Mouse (Mus musculus): ENCODE results near the gene Sod2.
"Not testable (repeated sequence)": the region's sequence is repeated elsewhere in the genome, so short reads cannot be mapped to it uniquely, and the experiment has no call there.

The Sod2 gene

DNA sequence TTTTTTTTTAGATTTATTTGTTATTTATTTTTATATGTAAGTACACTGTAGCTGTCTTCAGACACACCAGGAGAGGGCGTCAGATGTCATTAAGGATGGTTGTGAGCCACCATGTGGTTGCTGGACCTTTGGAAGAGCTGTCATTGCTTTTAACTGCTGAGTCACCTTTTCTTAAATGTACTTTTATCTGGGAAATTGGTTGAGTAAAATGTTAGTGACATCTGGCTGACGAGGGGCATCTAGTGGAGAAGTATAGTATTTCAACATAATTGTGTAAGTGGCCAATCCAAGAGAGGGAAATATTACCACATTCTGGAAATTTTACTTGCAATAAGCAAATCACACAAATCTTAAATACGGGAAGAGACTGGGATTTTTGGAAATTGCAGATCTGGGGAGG is 3.2 kb downstream of the Sod2 start:
- DNase-seq (ENCODE audit: low spot score): no peak

GRCm38 (mm10) chr17:13013316-13013715 is 6.7 kb downstream of the Sod2 start:
- no peak for DNase-seq (ENCODE audit: low spot score)

GRCm38 (mm10) chr17:13036627-13037192 is 30.1 kb downstream of the Sod2 start:
- not testable (repeated sequence) for DNase-seq (ENCODE audit: low spot score)

DNA sequence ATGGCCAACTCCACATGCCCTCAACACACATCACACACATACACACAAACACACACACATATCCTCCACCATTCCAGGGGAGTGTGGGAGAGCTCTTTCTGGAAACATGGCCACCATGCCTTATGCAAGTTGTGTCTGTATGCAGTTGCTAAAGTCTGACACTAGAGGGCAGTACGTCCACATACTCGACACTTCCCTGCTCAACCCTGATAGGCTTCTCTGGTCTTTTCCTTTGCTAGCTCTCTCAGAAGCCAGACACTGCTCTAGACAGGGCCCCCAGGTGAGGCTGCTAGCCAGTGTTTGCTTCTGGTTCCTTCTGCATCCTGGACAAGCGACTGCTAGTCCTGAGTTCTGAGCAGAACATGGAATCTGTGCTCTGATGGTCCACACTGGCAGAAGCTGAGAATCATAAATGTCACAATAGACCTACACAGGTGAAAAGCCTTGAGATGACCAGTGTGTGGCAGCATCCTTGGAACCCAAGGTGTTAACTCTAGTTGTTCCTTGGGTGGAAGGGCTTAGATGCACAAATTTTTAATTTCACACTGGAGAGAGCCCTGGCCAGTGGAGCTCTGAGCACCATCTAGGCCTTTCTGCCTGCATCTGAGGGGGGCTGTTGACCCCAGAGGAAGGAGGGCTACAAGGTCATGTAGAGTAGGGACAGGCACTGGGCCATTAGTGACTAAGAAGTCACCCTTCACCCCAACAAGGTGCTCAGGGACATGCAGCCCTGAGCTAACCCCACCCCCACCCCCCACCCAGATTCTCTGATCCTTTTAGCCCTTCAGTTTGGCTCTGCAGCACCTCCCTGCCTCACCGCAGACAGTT is 37.4 kb downstream of the Sod2 start:
- not testable (repeated sequence) for DNase-seq (ENCODE audit: low spot score)

DNA sequence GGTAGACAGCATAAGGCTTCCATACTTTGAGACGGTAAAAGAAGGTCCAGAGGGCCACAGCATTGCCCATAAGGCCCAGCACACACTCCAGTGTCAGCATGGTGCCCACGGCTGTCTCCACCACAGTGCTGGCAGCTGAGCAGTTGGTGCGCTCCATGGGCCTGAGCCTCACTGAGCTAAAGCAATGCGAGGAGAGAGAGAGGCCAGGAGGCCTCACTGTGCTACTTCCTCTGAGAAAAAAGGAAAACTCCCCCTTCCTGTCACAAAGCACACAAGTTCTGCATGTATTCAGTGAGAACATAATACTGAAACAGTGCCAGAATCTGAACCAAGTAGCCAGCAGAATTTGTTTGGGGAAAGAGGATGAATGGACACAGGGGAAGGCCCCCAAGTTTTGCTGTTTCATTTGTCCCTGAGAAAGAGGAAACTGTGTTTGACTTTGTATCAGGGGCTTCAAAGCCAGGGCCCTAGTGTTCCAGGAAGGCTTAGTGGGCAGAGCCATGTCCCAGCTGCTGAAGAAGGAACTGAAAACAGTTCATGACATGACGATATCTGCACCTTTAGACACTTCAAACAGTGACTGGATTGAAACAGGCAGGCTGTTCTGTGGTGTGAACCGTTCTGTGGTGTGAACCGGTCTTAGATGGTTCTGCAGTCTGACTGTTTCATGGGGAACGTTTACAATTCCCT is 45.6 kb downstream of the Sod2 start, which contains the start of gene Gpr31b:
TSS of gene Gpr31b (minus strand) at position 173 of the 690 bp plus-strand sequence.
- DNase-seq (ENCODE audit: low spot score): not testable (repeated sequence)

- not testable (repeated sequence) for DNase-seq (ENCODE audit: low spot score)
These were observed 54.2 kb downstream of the Sod2 start, which contains the start of gene Tcp10b for GRCm38 (mm10) chr17:13060804-13061203. Gene Tcp10b (plus strand): TSS chr17:13061104.

DNA sequence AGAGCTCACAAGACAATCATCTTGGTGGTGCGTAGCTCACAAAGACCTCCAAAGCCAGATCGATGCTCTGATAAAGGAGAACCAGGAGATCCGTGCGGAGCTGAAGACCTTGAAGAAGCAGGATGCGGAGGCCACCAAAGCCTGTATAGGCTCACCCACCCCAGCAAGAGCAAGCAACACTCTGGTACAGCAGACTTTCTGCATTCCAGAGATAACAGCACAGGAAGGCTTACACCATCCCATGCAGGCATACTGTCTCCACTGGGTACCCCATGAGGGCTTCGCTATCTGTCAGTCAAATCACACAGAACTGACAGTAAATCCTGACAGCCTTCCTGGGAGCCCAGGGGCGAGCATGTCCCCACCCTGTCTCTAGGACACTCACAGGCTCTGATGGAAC is 56.2 kb downstream of the Sod2 start:
- not testable (repeated sequence) for DNase-seq (ENCODE audit: low spot score)

GRCm38 (mm10) chr17:13067864-13068385 is 61.3 kb downstream of the Sod2 start:
- not testable (repeated sequence) for DNase-seq (ENCODE audit: low spot score)

DNA sequence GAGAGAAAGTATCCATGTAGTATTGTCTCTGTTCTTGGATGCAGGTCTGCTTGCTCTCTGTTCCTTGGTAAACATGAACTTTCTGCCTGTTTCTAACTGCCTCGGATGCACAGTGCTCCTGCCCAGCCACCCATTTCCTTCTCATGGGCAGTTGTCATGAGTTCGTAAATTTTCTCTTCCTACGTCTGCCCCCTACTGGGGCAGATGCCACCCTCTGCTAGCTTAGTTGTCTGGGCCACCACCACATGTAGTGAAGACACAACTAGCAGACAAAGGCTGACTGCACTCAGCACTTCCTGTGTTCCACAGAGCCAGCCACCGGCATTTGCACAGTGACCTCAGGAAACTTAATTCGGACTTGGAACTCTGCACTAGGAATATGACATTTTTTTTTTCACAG is 62.6 kb downstream of the Sod2 start:
- DNase-seq (ENCODE audit: low spot score): not testable (repeated sequence)

Data from urinary bladder, postnatal 10 days (tissue).